Mouse (Mus musculus) limb, embryonic 13.5 days (tissue): Measurements from ENCODE around the gene Itgam. TPM values are rescaled to one million over a fixed set of nuclear protein-coding genes. Genes with fewer than 3 reads are reported as not detected.

ENCODE experiments used
- ATAC-seq: fragments of 200-750 bp; cut with Nextera tagmentation; 2 replicates; pipeline ENCODE4 v1.8.0; 2017; ENCODE audit warnings: low read depth, moderate number of reproducible peaks, moderate TSS enrichment; ENCODE audit not compliant: low FRiP score
- H3K27ac ChIP-seq: fragments of 300-500 bp; sonication (generic); 2 replicates; pipeline ENCODE4 v1.5.1; 2015; ENCODE audit warnings: inconsistent platforms, mild to moderate bottlenecking, moderate library complexity
- H3K27me3 ChIP-seq: fragments of 300-500 bp; sonication (generic); 2 replicates; pipeline ENCODE4 v1.6.1; 2015; ENCODE audit warnings: mild to moderate bottlenecking, inconsistent platforms
- H3K36me3 ChIP-seq: fragments of 300-500 bp; sonication (generic); 2 replicates; pipeline ENCODE4 v1.6.1; 2015; ENCODE audit warnings: inconsistent platforms, mild to moderate bottlenecking, moderate library complexity
- H3K4me1 ChIP-seq: fragments of 300-500 bp; sonication (generic); 2 replicates; pipeline ENCODE4 v1.6.1; 2015; ENCODE audit warnings: inconsistent platforms
- H3K4me2 ChIP-seq: fragments of 300-500 bp; sonication (generic); replicated peaks from 2 replicates; pipeline ENCODE4 v1.6.1; 2015; ENCODE audit warnings: inconsistent platforms, mild to moderate bottlenecking, moderate library complexity
- H3K4me3 ChIP-seq: fragments of 300-500 bp; sonication (generic); 2 replicates; pipeline ENCODE4 v1.5.1; 2015; ENCODE audit warnings: moderate library complexity, mild to moderate bottlenecking, inconsistent platforms
- H3K9ac ChIP-seq: fragments of 300-500 bp; sonication (generic); 2 replicates; pipeline ENCODE4 v1.6.1; 2015; ENCODE audit warnings: mild to moderate bottlenecking, inconsistent platforms
- H3K9me3 ChIP-seq: fragments of 300-500 bp; sonication (generic); 2 replicates; pipeline ENCODE4 v1.6.1; 2016; ENCODE audit warnings: inconsistent platforms
- WGBS: fragments of 180-500 bp; shearing (Covaris S2); methylation state at CpG from one replicate; pipeline ENCODE4 v1.1.7; 2015; 5-methylcytosine and 5-hydroxymethylcytosine counted together
- polyA plus RNA-seq: library from polyadenylated mRNA; unstranded; fragments of >200 nt; fragmentation: Nextera tagmentation; extraction: Ambion mirVana; gene quantifications from 2 replicates; pipeline ENCODE4 v1.2.1, GENCODE M21; 2015

Itgam gene
- polyA plus RNA-seq, 1 experiment from 2014 or later: 0.87 TPM

DNA sequence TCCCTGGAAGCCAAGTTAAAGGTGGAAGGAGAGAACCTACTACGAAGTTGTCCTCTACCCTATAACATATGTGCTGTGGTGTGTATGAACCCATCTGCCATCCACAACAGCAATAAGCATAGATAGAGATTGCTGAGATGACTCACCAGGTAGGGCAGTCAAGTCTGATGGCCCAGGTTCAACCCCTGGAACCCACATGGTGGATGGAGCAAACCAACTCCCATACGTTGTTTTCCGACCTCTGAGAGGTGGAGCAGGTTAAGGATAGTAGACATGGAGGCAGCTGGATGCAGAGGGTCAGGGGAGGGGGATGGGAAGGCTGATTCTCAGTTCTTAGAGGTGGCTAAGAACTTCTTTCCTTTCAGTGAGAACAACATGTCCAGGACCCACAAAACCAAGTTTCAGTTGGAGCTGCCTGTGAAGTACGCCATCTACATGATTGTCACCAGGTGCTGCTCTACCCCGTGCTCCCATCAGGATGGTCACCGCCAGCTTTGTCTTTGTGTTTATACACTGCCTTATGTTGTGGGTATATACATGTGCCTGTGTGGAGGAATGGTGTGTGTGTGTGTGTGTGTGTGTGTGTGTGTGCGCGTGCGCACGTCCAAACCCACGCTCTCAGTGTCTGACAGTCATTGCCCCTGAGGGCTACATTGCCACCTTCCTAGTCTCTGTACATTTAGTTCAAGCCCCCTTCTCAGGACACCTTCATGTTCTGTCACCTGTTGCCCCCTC is 52.1 kb downstream of the Itgam start:
- ATAC-seq: no peak
- WGBS: 91% methylated on average over 11 of the region's 11 CpGs
- H3K9me3 ChIP-seq: no peaks in the 10 kb centered on the region
- no peaks in the 10 kb centered on the region for H3K27me3 ChIP-seq
- no peak overlapping the region for H3K27ac ChIP-seq
- no peak overlapping the region for H3K4me2 ChIP-seq
- H3K4me3 ChIP-seq: no peak overlapping the region
- no peaks in the 10 kb centered on the region for H3K4me1 ChIP-seq
- H3K36me3 ChIP-seq: no peaks in the 10 kb centered on the region
- no peak overlapping the region for H3K9ac ChIP-seq

DNA sequence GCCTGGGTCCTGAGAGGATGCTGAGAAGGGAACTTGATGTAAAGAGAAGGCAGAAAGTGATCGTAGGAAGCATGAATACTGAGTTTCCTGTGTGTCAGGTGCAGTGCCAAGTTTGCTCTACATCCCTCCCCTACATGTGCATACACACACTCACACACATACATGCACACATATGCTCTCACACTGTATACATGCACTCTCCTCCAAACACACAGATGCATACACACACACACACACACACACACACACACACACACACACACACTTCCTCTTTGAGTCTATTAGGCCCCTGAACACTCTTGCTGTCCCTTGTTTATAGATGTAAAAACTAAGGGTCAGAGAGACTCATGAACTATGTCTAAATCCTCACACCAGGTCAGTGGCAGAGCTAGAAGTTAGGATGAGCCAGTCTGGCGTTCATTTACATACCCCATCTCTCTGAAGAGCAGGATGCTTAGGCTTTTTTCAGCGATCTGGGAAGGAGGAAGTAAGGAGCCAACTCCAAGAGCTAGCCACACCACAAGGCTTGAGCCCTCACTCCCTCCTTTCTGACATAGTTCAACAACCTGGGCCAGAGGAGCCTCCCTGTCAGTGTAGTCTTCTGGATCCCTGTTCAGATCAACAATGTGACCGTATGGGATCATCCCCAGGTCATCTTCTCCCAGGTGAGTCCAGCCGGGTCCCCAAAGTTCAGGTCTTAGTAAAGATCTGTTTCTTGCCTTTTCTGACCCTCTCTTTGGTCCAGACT is 52.9 kb downstream of the Itgam start:
- no peak for ATAC-seq
- H3K9me3 ChIP-seq: no peaks in the 10 kb centered on the region
- H3K36me3 ChIP-seq: no peaks in the 10 kb centered on the region
- H3K4me2 ChIP-seq: no peak overlapping the region
- H3K4me3 ChIP-seq: no peak overlapping the region
- no peak overlapping the region for H3K27ac ChIP-seq
- H3K9ac ChIP-seq: no peak overlapping the region
- no peaks in the 10 kb centered on the region for H3K4me1 ChIP-seq
- WGBS: 68% methylated on average over 5 of the region's 5 CpGs
- H3K27me3 ChIP-seq: no peaks in the 10 kb centered on the region

DNA sequence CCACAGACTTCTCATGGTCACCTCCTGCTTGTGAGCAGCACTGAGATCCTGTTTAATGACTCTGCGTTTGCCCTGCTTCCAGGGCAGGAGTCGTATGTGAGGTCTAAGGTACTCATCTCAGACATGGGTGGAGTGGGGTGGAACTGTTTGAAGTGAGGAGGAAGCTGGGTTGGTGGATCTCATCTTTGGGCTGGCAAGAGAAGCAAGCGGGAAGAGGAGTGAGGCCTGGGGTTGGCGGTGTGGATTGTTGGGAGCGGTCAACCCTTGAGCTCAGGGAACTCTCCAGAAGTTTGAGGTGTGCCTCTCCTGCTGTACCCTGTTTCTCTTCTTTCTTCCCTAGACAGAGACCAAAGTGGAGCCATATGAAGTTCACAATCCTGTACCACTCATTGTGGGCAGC is 54.0 kb downstream of the Itgam start:
- Histone ChIP-seq H3K9ac (no peak overlapping the region), H3K4me1 (no peaks in the 10 kb centered on the region), H3K27me3 (no peaks in the 10 kb centered on the region), H3K9me3 (no peaks in the 10 kb centered on the region), H3K4me3 (no peak overlapping the region), H3K27ac (no peak overlapping the region), H3K36me3 (no peaks in the 10 kb centered on the region), H3K4me2 (no peak overlapping the region)
- WGBS: 92% methylated on average over 5 of the region's 5 CpGs
- no peak for ATAC-seq

DNA sequence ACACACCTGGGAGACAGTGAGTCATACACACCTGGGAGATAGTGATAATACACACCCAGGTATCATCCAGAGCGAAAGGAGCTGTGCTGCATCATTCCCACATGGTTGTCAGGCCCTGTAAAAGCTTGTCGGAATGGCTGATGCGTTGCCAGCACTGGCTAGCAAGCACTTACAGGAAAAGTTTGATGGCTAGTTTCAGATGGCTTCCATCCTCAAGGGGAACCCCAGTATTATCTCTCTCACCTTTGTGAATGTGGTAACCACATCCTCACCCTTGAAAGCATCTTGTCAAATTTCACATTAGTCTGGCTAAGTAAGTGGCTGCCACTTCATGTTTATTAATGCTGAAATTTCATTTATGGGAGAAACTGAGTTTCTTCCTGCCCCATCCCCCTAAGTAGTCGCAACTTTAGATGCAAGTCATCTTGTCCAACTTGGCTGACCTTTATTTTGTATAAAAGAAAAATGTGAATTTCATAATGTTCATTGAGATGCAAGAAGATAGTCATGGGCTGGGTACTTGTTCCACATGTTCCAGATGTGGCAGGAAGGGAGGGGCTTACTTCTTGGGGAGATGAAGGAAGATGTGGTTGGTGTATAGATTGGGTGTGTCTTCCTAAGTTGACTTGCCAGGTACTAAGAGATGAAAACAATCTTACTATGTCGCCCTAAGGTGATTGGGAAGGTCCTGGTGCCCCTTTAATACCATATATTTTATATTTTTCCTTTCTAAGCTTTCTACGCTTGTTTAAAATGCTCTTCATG is 57.5 kb downstream of the Itgam start:
- no peak for ATAC-seq
- Histone ChIP-seq H3K27ac (no peak overlapping the region), H3K4me3 (no peak overlapping the region), H3K9me3 (no peaks in the 10 kb centered on the region), H3K36me3 (no peaks in the 10 kb centered on the region), H3K4me1 (no peaks in the 10 kb centered on the region), H3K27me3 (no peaks in the 10 kb centered on the region), H3K4me2 (no peak overlapping the region), H3K9ac (no peak overlapping the region)
- WGBS: 86% methylated on average over 6 of the region's 6 CpGs

DNA sequence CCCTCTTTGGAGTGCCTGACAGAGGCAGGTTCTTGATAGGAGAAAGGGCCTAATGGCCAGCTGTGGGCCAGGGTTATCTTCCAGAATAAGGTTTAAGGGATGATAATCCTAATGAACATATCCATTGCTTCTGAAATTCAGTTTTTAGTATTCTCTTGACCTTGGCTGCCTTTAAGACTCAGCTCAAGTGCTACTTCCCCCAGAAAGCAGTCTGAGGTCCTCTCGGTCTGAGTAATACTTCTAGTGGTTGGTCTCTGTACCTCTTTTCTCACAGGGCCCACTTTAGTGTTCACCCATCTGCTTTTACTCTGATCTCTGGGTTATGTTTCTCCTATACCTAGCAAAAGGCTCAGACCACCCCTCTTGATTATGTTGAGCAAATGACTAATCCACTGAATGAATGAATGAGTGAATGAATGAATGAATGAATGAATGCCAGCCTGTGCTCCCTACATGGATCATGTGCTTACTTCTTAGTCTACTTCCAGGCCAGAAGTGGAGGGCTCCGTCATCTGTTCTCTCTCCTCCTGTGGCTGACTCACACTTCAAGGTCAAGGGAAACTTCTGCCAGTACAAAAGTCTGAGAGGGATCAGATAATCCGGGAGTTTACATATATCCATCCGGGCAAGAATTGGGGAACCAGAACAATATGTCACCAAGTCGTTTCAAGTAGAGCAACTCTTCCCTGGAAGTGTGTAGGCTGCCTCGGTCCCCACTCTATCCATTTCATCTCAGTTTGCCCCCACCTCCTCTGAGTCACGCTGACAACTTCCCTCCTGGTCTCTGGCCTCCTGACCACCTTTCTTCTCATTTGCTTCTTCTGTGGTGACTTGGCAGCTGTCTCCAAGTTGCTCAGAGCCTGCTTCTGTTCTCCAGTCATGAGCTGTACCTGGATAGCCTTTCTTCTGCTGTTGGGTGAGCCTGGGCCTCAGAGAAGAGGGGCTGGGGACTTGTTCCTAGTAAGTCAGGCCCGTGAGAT is 66.6 kb downstream of the Itgam start, which contains the start of gene Itgax:
Gene Itgax (plus strand): TSS at position 807 of the 980 bp plus-strand sequence.
- no peak within 1 kb of the TSS for H3K4me3 ChIP-seq
- no peaks in the 10 kb centered on the region for H3K4me1 ChIP-seq
- no peak within 1 kb of the TSS for H3K27ac ChIP-seq
- no peaks in the 10 kb centered on the region for H3K9me3 ChIP-seq
- no peak within 1 kb of the TSS for H3K9ac ChIP-seq
- no peak for ATAC-seq
- H3K36me3 ChIP-seq: no peaks in the 10 kb centered on the region
- no peak within 1 kb of the TSS for H3K4me2 ChIP-seq
- no peaks in the 10 kb centered on the region for H3K27me3 ChIP-seq
- 80% methylated on average over 8 of the region's 8 CpGs for WGBS

DNA sequence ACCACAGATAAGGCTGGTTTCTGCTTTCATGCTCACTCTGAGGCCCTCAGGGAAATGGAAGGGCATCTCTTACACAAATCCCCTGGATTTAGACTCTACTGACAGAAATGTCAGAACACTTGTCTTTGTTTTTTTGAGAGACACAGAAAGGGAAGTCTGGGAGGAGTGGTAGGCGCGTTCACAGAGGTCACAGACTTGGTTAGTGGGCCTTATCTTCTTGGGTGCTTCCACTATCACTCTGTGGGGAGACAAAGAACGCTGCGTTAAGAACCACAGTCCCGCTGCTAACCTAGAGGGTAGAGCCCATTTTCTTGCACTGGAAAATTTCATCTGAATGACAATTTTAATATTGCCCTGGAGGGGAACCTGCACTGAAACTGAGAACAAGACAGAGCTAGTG is 69.7 kb downstream of the Itgam start:
- H3K4me2 ChIP-seq: no peak overlapping the region
- no peaks in the 10 kb centered on the region for H3K4me1 ChIP-seq
- ATAC-seq: no peak
- H3K27me3 ChIP-seq: no peaks in the 10 kb centered on the region
- H3K4me3 ChIP-seq: no peak overlapping the region
- H3K9ac ChIP-seq: no peak overlapping the region
- H3K9me3 ChIP-seq: no peaks in the 10 kb centered on the region
- WGBS: 95% methylated on average over 5 of the region's 5 CpGs
- H3K36me3 ChIP-seq: no peaks in the 10 kb centered on the region
- no peak overlapping the region for H3K27ac ChIP-seq

DNA sequence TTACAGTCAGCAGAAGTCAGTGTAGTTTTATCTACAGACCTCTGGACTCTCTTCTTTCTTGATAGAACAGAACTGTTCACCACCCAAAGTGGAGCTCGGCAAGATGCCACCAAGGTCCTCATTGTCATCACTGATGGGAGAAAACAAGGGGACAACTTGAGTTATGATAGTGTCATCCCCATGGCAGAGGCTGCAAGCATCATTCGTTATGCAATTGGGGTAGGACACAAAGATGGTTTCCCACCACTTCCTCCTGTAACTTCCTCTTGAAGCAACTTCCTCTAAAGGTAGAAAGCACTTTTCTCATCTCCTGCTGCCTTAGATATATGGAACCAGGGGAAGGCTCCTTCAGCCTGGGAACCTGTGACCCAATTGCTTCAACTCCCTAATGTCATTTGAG is 71.2 kb downstream of the Itgam start:
- Histone ChIP-seq H3K27me3 (no peaks in the 10 kb centered on the region), H3K9me3 (no peaks in the 10 kb centered on the region), H3K4me3 (no peak overlapping the region), H3K27ac (no peak overlapping the region), H3K9ac (no peak overlapping the region), H3K4me2 (no peak overlapping the region), H3K4me1 (no peaks in the 10 kb centered on the region), H3K36me3 (no peaks in the 10 kb centered on the region)
- no peak for ATAC-seq
- WGBS: 84% methylated on average over 2 of the region's 2 CpGs

DNA sequence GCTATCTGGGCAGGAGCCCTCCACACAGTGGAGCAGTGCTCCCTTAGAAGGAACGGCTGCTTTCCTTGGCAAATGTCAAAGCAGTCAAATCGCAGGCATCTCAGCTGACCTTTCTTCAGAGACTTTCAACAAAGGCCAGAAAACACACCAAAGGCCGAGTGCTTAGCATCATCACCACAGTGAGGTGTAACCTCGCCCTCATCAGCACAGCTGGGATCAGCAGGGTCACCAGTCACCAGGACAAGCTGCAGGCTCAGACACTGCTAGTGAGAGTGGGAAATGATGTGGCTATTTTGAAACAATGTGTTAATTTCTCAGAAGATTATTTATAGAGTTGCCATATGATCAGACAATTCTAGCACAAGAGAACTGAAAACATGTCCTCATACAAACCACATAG is 74.5 kb downstream of the Itgam start:
- Histone ChIP-seq H3K36me3 (no peaks in the 10 kb centered on the region), H3K27ac (no peak overlapping the region), H3K4me3 (no peak overlapping the region), H3K9me3 (no peaks in the 10 kb centered on the region), H3K4me2 (no peak overlapping the region), H3K9ac (no peak overlapping the region), H3K27me3 (no peaks in the 10 kb centered on the region), H3K4me1 (no peaks in the 10 kb centered on the region)
- WGBS: 40% methylated on average over 4 of the region's 4 CpGs
- ATAC-seq: no peak

DNA sequence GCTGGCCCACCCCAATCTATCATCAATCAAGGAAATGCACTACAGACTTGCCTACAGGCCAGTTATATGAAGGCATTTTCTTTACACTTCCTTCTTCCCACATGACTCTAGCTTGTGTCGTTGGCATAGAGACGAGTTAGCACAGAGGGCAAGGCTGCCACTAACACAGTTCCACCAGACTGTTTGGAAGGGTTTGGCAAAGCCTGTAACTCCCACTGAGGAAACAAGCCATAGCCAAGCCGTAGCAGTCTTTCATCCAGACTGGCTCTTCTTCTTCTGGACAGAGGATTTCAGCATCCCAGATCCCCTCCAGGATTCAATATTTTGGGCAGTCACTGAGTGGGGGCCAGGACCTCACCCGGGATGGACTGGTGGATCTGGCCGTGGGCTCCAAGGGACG is 77.2 kb downstream of the Itgam start:
- no peak for ATAC-seq
- WGBS: 90% methylated on average over 6 of the region's 6 CpGs
- Histone ChIP-seq H3K4me1 (no peaks in the 10 kb centered on the region), H3K4me3 (no peak overlapping the region), H3K36me3 (no peaks in the 10 kb centered on the region), H3K9ac (no peak overlapping the region), H3K27ac (no peak overlapping the region), H3K4me2 (no peak overlapping the region), H3K27me3 (no peaks in the 10 kb centered on the region), H3K9me3 (no peaks in the 10 kb centered on the region)

DNA sequence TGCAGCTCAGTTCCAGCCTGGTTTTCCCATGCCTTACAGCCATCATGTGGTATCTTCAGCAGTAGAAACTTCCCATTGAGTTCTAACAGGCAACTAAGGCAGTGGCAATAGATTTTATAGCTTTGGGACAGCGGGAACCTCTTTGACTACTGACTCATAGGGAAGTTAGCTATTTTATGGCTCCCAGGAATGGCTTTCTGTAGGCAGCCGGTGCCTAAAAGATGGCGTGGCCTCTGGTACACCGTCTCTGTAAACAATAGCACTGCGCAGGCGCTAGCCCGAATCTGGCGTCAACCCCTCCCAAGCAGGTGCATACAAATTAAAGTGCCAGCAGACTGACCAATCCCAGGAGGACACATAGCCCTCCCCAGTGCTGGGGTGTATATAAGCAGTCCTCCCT is 88.5 kb downstream of the Itgam start:
- Histone ChIP-seq H3K4me3 (no peak overlapping the region), H3K36me3 (no peaks in the 10 kb centered on the region), H3K4me1 (no peaks in the 10 kb centered on the region), H3K9me3 (no peaks in the 10 kb centered on the region), H3K9ac (no peak overlapping the region), H3K4me2 (no peak overlapping the region), H3K27me3 (no peaks in the 10 kb centered on the region), H3K27ac (no peak overlapping the region)
- no peak for ATAC-seq
- WGBS: 64% methylated on average over 8 of the region's 8 CpGs

DNA sequence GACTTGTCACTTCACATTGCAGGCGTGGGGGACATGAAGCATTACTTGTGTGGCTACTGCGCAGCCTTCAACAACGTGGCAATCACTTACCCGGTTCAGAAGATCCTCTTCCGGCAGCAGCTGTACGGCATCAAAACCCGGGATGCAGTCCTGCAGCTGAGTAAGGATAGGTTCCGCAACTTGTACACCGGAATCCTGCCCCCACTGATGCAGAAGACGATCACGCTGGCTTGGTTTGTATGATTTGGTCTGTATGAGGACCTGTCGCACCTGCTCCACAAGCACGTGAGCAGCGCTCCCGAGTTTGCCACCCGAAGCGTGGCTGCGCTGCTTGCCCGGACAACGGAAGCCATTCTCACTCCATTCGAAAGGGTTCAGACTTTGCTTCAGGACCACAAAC is 91.6 kb downstream of the Itgam start, which contains the start of gene Itgad:
Gene Itgad (plus strand): TSS at position 301 of the 400 bp plus-strand sequence.
- ATAC-seq: no peak

More for the DNA sequence above, 91.6 kb downstream of the Itgam start, which contains the start of gene Itgad:
- Histone ChIP-seq H3K4me1 (no peaks in the 10 kb centered on the region), H3K4me2 (no peak within 1 kb of the TSS), H3K4me3 (no peak within 1 kb of the TSS), H3K9ac (no peak within 1 kb of the TSS), H3K27me3 (no peaks in the 10 kb centered on the region), H3K27ac (no peak within 1 kb of the TSS), H3K9me3 (no peaks in the 10 kb centered on the region), H3K36me3 (no peaks in the 10 kb centered on the region)
- 91% methylated on average over 21 of the region's 21 CpGs for WGBS
